Mouse (Mus musculus) E14TG2a.4 (cell line): Measurements from ENCODE around the gene Kank4.
"Not testable (repeated sequence)": the region's sequence is repeated elsewhere in the genome, so short reads cannot be mapped to it uniquely, and the experiment has no call there.

Source experiments
- H3K27me3 ChIP-seq: 2 replicates; pipeline ENCODE4 v1.6.1; 2014; ENCODE audit warnings: low read length, control low read depth; ENCODE audit not compliant: insufficient read depth
- H3K36me3 ChIP-seq: 2 replicates; pipeline ENCODE4 v1.6.1; 2014; ENCODE audit warnings: low read length, control low read depth; ENCODE audit not compliant: insufficient read depth
- H3K4me1 ChIP-seq: replicated peaks from 2 replicates; pipeline ENCODE4 v1.6.1; 2014; ENCODE audit warnings: low read depth, low read length, control low read depth
- H3K4me3 ChIP-seq: replicated peaks from 2 replicates; pipeline ENCODE4 v1.5.1; 2014; ENCODE audit warnings: mild to moderate bottlenecking, low read length
- H3K9me3 ChIP-seq: 2 replicates; pipeline ENCODE4 v1.6.1; 2014; ENCODE audit warnings: low read length, control low read depth
- CTCF ChIP-seq: conservative IDR thresholded peaks from 2 replicates; pipeline ENCODE4 v1.5.1; 2014; ENCODE audit warnings: low read length
- NANOG ChIP-seq: IDR thresholded peaks from 2 replicates; pipeline ENCODE4 v1.6.1; 2014; ENCODE audit warnings: borderline replicate concordance, low read length, mixed read lengths
- POU5F1 ChIP-seq: IDR thresholded peaks from 2 replicates; pipeline ENCODE4 v1.6.1; 2014; ENCODE audit warnings: low read length, borderline replicate concordance

Kank4 gene

GRCm38 (mm10) chr4:98837715-98838505 is 20.6 kb upstream of the Kank4 start:
- Histone ChIP-seq H3K36me3 (no peaks in the 10 kb centered on the region), H3K4me3 (no peak overlapping the region), H3K9me3 (no peaks in the 10 kb centered on the region), H3K27me3 (no peaks in the 10 kb centered on the region), H3K4me1 (peaks cover 52% of the 10 kb centered on the region)
- TF ChIP-seq NANOG (no peak), CTCF (no peak), POU5F1 (no peak)

- Histone ChIP-seq H3K9me3 (no peaks in the 10 kb centered on the region), H3K27me3 (no peaks in the 10 kb centered on the region), H3K4me1 (peaks cover 38% of the 10 kb centered on the region), H3K36me3 (no peaks in the 10 kb centered on the region), H3K4me3 (no peak overlapping the region)
- TF ChIP-seq CTCF (no peak), NANOG (no peak), POU5F1 (no peak)
These were observed 19.2 kb upstream of the Kank4 start for GRCm38 (mm10) chr4:98836519-98836918.

GRCm38 (mm10) chr4:98834782-98835181 is 17.4 kb upstream of the Kank4 start:
- H3K9me3 ChIP-seq: no peaks in the 10 kb centered on the region
- TF ChIP-seq CTCF (no peak), POU5F1 (no peak), NANOG (no peak)

GRCm38 (mm10) chr4:98831726-98832125 is 14.4 kb upstream of the Kank4 start:
- H3K9me3 ChIP-seq: no peaks in the 10 kb centered on the region
- no peaks in the 10 kb centered on the region for H3K27me3 ChIP-seq
- no peak overlapping the region for H3K4me3 ChIP-seq
- peaks cover 13% of the 10 kb centered on the region; the same call in 1 of the 2 replicates for H3K4me1 ChIP-seq
- no peaks in the 10 kb centered on the region for H3K36me3 ChIP-seq
- TF ChIP-seq POU5F1 (no peak), NANOG (no peak), CTCF (no peak)

More at GRCm38 (mm10) chr4:98834782-98835181, 17.4 kb upstream of the Kank4 start:
- Histone ChIP-seq H3K27me3 (no peaks in the 10 kb centered on the region), H3K36me3 (no peaks in the 10 kb centered on the region), H3K4me3 (no peak overlapping the region), H3K4me1 (peaks cover 20% of the 10 kb centered on the region)

GRCm38 (mm10) chr4:98826701-98827100 is 9.4 kb upstream of the Kank4 start:
- H3K4me1 ChIP-seq: peaks cover 7% of the 10 kb centered on the region; the same call in 1 of the 2 replicates
- H3K36me3 ChIP-seq: no peaks in the 10 kb centered on the region
- H3K4me3 ChIP-seq: no peak overlapping the region
- peaks cover 7% of the 10 kb centered on the region; the same call in 1 of the 2 replicates for H3K9me3 ChIP-seq
- no peaks in the 10 kb centered on the region for H3K27me3 ChIP-seq
- no peak for TF ChIP-seq POU5F1
- TF ChIP-seq NANOG: no peak
- no peak for TF ChIP-seq CTCF

GRCm38 (mm10) chr4:98823740-98824139 is 6.4 kb upstream of the Kank4 start, which contains the start of gene I0C0044D17Rik:
I0C0044D17Rik (minus strand) TSS chr4:98823840.
- Histone ChIP-seq H3K27me3 (peaks cover 19% of the 10 kb centered on the region), H3K4me1 (peaks cover 13% of the 10 kb centered on the region)
- H3K4me3 ChIP-seq, H3K9me3 ChIP-seq, H3K36me3 ChIP-seq: not testable (repeated sequence)

- H3K9me3 ChIP-seq: peaks cover 7% of the 10 kb centered on the region; the same call in 1 of the 2 replicates
- peaks cover 26% of the 10 kb centered on the region for H3K27me3 ChIP-seq
- TF ChIP-seq POU5F1: no peak
- TF ChIP-seq CTCF: no peak
- no peak for TF ChIP-seq NANOG
- no peaks in the 10 kb centered on the region for H3K36me3 ChIP-seq
- H3K4me1 ChIP-seq: peaks cover 18% of the 10 kb centered on the region
- H3K4me3 ChIP-seq: no peak overlapping the region
These were observed 5.7 kb upstream of the Kank4 start for GRCm38 (mm10) chr4:98823047-98823446.

- no peaks in the 10 kb centered on the region for H3K36me3 ChIP-seq
- TF ChIP-seq CTCF: no peak
- TF ChIP-seq POU5F1: no peak
- no peak for TF ChIP-seq NANOG
- peaks cover 7% of the 10 kb centered on the region; the same call in 1 of the 2 replicates for H3K9me3 ChIP-seq
These were observed 5.1 kb upstream of the Kank4 start for GRCm38 (mm10) chr4:98822478-98822877.

More at GRCm38 (mm10) chr4:98822478-98822877, 5.1 kb upstream of the Kank4 start:
- Histone ChIP-seq H3K4me1 (peaks cover 22% of the 10 kb centered on the region), H3K4me3 (no peak overlapping the region), H3K27me3 (peaks cover 32% of the 10 kb centered on the region)
